38 mouse cellular contexts compared by ENCODE assay signal in the genomic region with DNA sequence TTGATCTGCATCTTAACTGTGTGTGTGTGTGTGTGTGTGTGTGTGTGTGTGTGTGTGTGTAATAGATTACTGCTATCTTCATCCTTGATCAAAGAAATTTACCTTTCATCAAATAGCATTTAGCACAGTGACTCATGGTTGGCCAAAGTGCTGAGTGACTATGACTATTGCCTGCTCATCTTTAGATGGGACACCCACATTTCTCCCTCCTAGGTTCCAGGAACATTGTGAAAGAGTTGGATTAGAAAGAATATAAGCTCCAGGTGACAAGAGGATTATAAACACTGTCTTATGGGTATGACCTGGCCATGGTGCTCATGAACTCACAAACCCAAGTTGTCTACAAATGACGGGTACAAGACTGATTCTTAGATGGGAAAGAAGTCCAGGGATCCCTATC. TPM values are rescaled to one million over a fixed set of nuclear protein-coding genes. Genes with fewer than 3 reads are reported as not detected.
"Had no signal": no experiment of that assay in that cellular context is flagged by ENCODE, and none has a peak within 500 bp of the region (broad histone marks: within the 10 kb centered on the region; RNA-seq: fewer than 3 reads in every experiment).

No protein-coding gene starts in this region.

- ATAC-seq: liver, embryonic 12.5 days; liver, postnatal 0 days; lung, postnatal 0 days; midbrain, embryonic 13.5 days; midbrain, embryonic 15.5 days; midbrain, embryonic 16.5 days had no signal

- DNase-seq: left cerebral cortex, postnatal 4 days; liver; liver, embryonic 13.5 days; liver, postnatal 0 days; lung, adult 18-20 months; lung, adult 2 months; lung, embryonic 14.5 days; lung, postnatal 10 days; lung, postnatal 14 days; lung, postnatal 36 days; lung, postnatal 4 days; midbrain, embryonic 14.5 days had no signal

RNA-seq across cellular contexts. Expression of gene Gm10944, which starts 26.9 kb away (rescaled TPM):
- polyA plus RNA-seq: limb, embryonic 10.5 days; limb, embryonic 11.5 days; limb, embryonic 12.5 days; limb, embryonic 13.5 days; limb, embryonic 14.5 days; limb, embryonic 15.5 days; liver, adult 2 months; liver, embryonic 11.5 days; liver, embryonic 12.5 days; liver, embryonic 13.5 days; liver, embryonic 14.5 days; liver, embryonic 15.5 days; liver, embryonic 16.5 days; liver, postnatal 0 days; lung, adult 2 months; lung, embryonic 14.5 days; lung, embryonic 15.5 days; lung, embryonic 16.5 days; lung, postnatal 0 days; macrophage; midbrain, embryonic 10.5 days; midbrain, embryonic 11.5 days; midbrain, embryonic 12.5 days; midbrain, embryonic 13.5 days; midbrain, embryonic 14.5 days; midbrain, embryonic 15.5 days; midbrain, embryonic 16.5 days; midbrain, postnatal 0 days; myocyte; neural tube, embryonic 11.5 days; neural tube, embryonic 12.5 days had no signal
